Comparison of ENCODE assay signal across 8 mouse cellular contexts in the genomic region with DNA sequence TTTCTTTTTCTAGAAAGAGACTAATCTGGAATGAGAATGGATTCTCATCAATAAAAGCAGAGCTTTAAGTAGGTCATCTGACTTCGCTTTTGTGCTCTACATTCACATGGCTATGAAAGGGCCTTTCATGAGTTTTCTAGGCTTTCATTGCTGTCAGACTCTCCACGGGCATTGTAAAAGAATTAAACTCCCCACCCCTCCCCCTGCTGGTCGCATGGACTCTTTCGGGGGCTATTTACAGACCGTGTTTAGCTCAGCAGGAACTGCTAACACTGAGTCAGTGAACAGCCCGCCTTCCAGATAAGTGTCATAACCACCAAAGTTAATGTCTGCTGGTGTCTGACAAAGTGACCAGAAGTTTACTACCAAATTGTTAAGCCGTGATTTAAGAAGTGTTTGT. TPM values are rescaled to one million over a fixed set of nuclear protein-coding genes. Genes with fewer than 3 reads are reported as not detected.
DNase-seq lines count a peak whose midpoint lies in the region; ATAC-seq lines count a peak whose summit lies in the region.

No protein-coding gene starts in this region.

- no peak overlapping the region for H3K4me2 ChIP-seq in intestine, embryonic 16.5 days (ENCODE audit: low read depth, low read length)

- H3K9me3 ChIP-seq in intestine, embryonic 16.5 days (ENCODE audit: control insufficient read depth, low read length), result no peaks in the 10 kb centered on the region

- WGBS in intestine, embryonic 16.5 days, result 31% methylated on average over 7 of the region's 7 CpGs

- H3K4me1 ChIP-seq in intestine, embryonic 16.5 days (ENCODE audit: control insufficient read depth, insufficient read depth, low read length), result peaks cover 8% of the 10 kb centered on the region; the same call in 1 of the 2 replicates

- DNase-seq in kidney, postnatal 10 days, result peak; percentile 24
- no peak for DNase-seq in kidney, postnatal 14 days
- DNase-seq in embryo, embryonic 11 days, result peak; percentile 85
- peak; percentile 22 for DNase-seq in gastrocnemius, postnatal 25 days
- DNase-seq in lung, postnatal 10 days, result peak; percentile 64
- peak; percentile 69 for DNase-seq in right cerebral cortex, adult 18-20 months
- DNase-seq in testis, postnatal 14 days (ENCODE audit: low spot score), result no peak

- no peak overlapping the region for H3K4me3 ChIP-seq in intestine, embryonic 16.5 days (ENCODE audit: low read length)

- no peaks in the 10 kb centered on the region for H3K36me3 ChIP-seq in intestine, embryonic 16.5 days (ENCODE audit: control insufficient read depth, insufficient read depth, low read length)

- no peaks in the 10 kb centered on the region for H3K27me3 ChIP-seq in intestine, embryonic 16.5 days (replicated peaks; ENCODE audit: control insufficient read depth, insufficient read depth, low read length)

- H3K27ac ChIP-seq in intestine, embryonic 16.5 days (ENCODE audit: low read length), result no peak overlapping the region

- no peak overlapping the region for H3K9ac ChIP-seq in intestine, embryonic 16.5 days (ENCODE audit: low read depth, low read length)

- peak; percentile 38; the same call in 1 of the 2 replicates for ATAC-seq in intestine, embryonic 16.5 days

RNA-seq across cellular contexts. Expression of a gene that starts 41.5 kb away (rescaled TPM):
- 10 to 100 TPM; 17.3 to 21.4 TPM for total RNA-seq in gastrocnemius, postnatal 25 days (2021)
- 29.0 and 53.6 TPM in 2 replicates for polyA plus RNA-seq in intestine, embryonic 16.5 days (2015; fragmentation: Nextera tagmentation; extraction: Ambion mirVana)

Comparison
In these comparisons a context has a peak if more than half of its experiments do, and no peak if none do; other contexts are left out.
1. DNase-seq: peak in kidney, postnatal 10 days (single experiment), embryo, embryonic 11 days (single experiment), gastrocnemius, postnatal 25 days (single experiment), lung, postnatal 10 days (single experiment) and right cerebral cortex, adult 18-20 months (single experiment); none in kidney, postnatal 14 days (single experiment) and testis, postnatal 14 days (single experiment).